Mouse (Mus musculus) c-Kit-positive CD71-positive TER-119-positive erythroid progenitor cells, embryonic 14.5 days (primary cell): ENCODE measurements around the gene Hoxa2.

Experiments
- DNase-seq: peaks from one replicate; pipeline ENCODE4 v3.0.0-alpha.2; 2013; ENCODE audit warnings: low spot score

Gene Hoxa2

DNA sequence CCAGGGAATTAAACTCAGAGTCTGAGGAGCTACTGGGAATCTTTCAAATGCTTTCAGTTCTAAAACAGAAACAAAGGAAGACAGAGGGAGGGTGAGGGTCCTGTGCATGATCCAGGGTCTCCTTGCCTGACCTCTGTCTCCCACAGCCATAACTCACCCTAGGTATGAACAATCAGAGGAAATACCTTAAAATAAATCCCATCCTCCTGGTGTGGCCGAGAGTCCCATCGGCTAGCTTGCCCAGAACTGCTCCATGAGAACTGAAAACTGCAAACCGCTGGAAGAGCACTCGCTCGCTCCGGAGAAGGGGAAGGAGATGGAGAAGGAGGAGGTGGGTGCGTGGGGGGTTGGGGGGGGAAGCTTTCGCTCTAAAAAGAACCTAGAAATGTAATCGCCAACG is 15.1 kb upstream of the Hoxa2 start:
- no peak for DNase-seq

DNA sequence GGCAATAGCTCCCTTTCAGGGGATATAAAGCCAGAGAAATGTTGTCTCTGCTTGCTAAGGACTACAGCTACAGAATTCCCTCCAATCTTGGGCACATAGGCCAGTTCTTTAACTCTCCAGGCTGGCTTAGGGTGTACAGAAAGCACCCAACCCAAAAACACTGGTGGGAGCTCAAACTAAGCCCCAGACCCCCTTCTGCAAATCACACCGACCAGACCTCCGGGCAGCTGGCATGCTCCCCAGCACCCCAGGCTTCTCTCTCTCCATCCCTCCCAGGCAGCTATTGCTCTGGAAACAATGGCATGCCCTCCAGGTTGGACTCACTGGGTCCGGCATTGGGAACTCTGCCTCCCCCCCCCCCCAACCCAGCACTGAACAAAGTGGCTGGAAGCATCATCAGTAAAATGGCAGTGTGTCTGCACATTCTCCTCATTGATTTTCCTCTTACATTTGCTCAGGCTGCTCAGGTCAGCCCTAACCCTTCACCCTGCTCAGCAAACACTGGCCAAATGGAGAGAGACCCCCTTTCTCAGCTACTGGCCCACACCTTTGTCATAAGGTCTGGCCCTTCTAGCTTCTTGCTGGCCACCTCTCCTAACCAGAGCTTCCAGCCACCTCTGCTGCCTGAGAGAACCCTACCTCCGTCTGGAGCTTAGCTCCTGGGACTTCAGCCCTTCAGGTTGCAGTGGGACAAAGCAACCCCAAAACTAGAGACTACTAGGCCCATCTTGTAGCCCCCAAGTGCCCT is 14.5 kb upstream of the Hoxa2 start:
- DNase-seq: no peak

DNA sequence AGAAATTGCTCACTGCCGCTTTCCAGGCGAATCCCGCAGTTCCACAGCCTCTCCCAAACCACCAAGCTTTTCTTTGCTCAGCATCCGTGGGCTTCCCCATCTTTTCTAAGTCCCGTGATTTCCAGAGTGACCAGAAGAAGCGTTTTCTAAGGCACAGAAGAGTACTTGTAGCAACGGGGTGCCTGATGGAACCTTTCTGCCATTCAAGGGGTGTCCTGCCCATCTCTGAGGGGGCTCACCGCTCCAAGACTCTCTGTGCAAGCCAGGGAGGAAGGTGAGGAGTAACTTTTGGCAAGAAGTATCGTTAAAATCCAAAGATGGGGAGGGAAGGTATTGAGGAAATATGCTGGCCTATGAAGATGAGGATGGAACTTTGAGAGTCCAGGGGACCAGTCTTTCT is 13.2 kb upstream of the Hoxa2 start:
- no peak for DNase-seq

DNA sequence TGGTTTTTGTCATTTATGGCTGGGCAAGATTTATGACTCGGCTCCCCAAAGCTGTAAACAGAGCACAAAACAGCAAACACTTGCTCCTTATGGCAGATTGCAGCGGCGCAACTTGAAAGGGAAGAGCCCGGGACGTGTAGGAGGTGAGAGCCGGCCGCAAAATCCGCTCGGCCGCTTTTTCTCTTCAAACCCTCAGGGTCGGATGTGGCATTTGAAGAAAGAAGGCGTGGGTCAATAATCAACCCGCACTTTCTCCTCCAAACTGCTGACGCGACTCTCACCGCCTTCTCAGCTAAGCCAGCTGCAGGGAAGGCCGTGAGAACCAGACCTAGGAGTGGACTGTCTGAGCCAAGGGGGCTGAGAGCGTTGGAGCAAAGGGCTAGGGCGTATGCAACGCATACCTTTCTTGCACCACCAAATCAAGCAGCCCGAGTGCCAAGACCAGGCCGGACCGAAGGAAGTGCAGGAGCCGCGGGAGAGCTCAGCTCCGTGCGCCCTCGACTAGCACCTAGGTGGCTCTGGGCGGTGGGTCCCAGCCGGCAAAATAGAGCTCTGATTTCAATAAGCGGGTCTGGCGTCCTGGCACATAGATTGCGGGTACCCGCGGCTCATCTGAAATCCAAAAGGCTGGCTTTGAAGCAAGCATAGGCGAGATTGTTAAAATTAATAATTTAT is 12.6 kb upstream of the Hoxa2 start, which contains the start of gene 5730596B20Rik:
Gene 5730596B20Rik (plus strand): TSS at position 438 of the 675 bp plus-strand sequence.
- DNase-seq: no peak

DNA sequence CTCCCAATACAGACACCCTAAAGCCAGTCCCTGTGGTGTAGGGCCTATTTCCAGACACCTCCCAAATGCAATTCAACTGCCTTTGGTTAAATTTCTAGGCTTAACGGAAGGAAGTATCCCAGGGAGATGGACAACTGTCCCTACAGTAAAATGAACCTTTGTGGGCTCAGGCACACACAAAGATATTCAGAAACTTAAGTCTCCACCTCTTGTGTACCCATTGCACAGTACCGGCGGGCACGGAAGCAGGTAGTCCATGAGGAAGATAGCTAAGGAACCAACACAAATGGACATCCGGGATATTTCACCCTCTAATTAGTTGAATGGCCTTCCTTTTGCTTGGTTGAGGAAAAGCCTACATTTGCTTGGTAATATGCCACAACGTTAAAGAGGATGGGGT is 11.8 kb upstream of the Hoxa2 start:
- DNase-seq: no peak

DNA sequence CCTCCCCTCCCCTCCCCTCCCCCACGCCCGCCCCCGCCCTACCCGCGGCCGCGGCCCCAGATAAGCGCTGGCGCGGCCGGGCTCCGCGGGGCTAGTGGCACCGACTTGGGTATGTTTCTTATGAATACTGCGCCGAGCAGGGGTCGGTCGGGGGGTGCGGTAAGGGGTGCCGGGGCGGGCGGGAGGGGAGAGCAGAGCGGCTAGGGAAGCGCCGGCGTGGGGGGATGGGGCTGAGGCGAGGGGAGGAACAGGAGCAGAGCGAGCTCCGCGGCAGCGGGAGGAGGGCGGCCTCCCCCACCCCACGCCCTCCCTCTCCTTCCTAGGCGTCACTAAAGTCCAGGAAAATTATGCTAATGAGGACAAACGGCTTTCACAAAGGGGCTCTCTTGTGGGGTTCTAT is 11.2 kb upstream of the Hoxa2 start:
- DNase-seq: no peak

DNA sequence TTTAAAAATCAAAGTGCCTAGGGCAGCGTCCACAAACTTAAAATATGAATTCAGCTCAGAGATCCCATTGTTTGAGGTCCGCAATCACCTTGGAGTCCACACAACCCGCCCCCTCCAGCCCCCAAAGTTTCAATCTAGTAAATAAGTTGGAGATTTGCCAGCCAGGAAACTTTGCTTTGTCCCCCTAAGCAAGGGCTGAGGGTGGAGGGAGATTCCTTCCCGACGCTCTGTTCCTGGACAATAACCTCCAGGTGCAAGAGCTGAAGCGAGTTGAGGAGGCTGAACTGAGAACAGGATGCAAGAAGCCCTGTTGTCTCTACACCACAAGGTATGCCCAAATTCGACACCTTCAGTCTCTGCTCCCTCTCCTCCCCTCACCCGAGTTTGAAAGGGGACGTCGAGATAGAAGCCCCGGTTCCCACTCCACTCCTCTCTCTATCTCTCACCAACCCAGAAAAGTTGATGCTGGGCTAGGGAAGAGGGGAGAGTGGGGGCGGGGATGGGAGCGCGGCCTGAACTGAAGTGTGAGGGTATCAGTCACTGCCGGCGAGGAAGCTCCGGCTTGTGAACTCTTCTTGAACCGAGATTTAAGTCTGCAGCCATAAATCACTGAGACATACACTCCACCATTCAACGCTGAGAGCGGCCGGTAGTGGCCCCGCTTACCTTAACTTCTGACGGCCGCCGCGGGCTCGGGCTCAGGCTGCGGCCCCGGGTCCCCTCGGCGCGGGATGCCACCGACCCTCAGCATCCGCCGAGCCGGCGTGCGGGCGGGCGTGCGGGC is 10.5 kb upstream of the Hoxa2 start:
- no peak for DNase-seq

DNA sequence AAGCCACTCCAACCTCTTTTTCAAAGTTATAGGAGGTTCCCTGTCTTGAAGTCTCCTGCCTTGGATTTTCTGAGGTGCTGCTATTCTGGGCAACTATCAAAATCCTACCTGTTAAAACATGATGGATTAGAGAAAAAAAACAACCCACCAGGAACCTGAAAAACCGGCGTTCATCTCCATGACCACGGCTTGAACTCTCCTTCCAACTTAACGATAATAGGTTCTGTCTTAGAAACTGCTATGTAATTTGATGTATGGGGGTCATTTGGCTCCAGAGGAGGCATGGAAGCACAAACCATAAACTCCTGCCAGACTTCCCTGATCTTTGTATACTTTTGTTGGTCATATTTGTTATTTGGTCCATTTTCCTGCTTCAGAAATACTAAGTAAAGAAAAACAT is 9.0 kb upstream of the Hoxa2 start:
- DNase-seq: no peak

DNA sequence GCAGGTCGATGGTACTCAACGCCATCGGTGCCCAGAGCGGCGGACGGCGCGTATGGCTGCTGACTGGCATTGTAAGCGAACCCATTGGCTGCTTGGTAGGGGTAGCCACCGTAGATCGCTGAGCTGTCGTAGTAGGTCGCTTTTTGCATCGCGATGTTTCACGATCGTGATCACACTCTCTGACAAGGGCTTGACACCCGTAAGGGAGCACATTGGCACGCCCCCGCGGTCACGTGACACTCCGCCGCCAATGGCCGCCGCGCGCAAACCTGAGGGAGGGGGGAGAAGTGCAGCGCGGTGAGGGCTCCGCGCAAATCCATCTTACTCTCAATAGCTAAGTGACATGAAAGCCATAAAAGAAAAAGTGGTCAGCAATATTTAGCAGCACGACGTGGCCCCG is 7.9 kb upstream of the Hoxa2 start:
- no peak for DNase-seq

DNA sequence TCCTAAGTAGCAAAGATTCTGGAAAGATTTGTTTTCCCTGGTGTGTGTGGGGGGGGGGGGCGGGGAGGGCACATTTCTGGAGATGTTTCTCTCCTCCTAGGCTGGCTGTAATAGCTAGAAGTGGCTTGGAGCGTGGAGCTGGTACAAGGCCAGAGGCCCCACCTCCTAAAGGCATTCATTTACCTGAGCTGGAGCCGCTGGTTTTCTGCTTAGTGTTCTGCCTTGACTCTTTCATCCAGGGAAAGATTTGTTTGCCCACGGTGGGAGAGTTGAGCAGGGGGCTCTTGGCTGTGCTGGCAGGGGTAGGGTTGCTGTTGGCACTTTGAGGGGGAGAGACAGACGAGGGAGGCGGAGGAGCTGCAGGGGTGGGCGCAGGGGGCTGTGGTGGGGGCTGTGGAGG is 7.3 kb upstream of the Hoxa2 start:
- DNase-seq: no peak

DNA sequence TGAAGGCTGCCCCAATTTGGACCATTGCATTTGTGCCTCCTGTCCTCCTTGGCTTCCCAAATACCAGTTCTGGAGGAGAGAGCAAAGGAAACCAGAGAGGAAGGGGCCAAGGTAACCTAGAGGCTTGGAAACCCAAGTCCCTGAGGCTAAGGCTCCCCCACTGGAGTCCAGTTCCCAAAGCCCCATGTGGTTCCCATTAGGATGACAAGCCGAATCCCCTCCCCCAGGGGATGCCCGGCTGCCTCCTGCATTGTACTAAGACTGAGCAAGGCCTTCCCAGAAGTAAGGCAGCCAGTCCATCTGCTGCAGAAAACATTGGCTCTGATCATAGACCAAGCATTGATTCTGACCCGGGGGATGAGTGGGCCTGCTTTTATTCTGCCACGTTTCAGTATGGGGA is 6.7 kb upstream of the Hoxa2 start:
- DNase-seq: no peak

DNA sequence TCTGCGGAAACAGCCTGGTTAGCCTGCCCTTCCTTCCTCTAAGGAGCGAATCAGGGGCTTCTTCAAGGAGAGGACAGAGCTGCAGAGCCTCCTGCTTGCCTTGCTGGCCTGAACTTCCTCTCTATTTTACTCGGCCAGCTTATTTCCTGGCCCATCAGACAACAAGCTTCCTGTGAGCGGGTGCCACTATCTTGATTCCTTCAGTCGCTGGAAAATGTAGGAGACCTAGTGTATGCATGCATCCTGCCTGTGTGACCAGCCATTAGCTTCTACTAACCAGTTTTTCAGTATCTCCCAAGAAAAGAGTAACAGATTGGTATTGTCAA is 6.2 kb upstream of the Hoxa2 start:
- DNase-seq: no peak

DNA sequence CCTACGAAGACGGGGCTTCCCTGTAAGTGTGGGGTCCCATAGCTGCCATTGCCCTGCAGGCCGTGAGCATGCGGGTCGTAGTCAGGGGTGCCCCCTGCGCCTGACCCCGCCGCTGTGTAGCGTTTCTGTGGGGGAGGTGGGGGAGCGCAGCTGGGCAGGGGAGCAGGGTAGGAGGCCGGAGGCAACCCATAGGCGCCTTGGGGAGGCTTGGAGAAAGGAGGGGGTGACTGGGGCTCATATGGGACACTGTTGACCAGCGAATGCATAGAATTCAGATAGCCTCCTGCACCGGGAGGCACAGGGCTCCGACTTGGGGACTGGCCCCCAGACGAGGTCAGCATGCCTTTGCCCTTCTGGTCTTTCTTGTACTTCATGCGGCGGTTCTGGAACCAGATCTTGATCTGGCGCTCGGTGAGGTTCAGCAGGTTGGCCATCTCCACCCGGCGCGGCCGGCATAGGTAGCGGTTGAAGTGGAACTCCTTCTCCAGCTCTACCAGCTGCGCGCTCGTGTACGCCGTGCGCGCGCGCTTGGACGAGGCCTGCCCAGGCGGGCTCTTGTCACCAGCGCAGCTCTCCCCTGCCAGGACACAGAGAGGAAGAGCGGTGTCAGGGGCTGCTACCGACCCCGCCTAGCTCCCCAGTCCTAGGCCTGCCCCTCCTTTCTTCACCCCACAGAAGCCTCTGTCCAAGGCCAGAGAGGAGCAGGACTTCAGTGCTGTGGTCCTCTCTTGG is 5.7 kb upstream of the Hoxa2 start:
- DNase-seq: no peak

DNA sequence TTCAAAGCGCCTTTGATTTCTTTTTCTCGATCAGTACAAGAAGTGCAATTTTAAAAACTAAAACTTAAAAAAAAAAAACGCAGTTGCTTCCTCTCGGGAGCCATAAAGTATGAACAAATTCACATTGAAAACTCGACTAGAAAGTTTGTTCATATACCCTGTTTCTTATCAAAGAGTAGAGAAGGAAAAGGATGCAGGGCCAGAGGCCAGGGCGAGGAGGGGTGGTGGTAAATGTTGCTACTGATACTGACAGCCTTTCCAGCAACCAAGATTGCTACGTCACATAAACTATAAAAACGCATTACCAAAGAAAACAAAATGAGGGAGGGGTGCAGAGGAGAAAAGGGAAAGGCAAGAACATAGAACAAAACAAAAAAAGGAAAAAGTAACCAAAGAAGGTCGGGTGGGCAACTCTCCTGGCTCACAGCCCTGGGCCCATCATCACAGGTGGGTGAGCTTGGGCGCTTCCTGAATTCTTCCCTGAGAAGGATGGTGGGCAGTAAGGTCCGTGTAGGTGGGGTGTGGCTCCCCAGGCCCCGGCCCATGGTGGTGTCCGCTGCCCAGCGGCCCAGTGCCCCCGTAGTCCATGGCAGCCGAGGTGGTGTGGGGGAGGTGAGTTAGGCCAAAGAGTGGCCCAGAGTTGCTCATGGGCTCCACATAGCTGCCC is 5.0 kb upstream of the Hoxa2 start:
- DNase-seq: no peak

DNA sequence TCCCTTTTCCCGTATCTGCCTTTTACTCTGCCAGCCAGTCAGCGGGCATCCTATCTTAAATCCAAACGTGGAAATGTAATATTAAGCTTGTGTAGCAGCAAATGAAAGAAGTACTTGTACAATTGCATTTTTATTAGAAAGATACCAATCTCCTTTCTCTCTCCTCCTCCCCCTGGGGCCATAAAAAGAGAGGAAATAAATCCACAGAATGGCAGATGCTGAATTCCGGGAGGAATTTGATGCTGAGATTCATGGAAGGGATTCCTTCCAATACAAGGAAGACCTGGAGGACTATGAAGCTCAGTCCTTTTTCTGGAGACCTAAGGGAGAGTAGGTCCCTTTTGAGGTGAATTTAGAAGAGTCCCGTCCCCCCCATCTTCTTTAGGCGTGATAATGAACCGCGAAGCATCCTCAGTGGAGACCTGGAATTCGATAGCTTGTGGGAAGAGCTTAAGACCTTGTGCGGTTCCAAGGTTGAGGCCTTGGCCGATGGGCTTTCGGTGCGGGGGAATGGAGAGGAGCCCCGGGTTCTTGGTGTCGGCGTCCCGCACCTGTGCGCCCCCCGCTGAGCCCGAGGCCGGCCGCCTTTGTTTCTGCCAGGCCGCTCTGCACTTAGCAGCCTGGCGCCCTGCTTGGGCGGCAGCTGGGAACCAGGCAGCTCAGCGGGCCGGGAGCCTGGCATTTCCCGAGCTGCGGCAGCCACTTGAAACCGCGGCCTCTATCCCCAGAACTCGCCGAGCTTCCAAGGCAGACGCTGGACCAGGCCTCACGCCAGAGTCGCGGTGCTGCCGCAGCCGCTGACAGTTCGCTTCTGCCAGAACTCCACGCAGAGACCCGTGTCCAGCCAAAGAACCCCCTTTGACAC is 3.8 kb upstream of the Hoxa2 start:
- no peak for DNase-seq

DNA sequence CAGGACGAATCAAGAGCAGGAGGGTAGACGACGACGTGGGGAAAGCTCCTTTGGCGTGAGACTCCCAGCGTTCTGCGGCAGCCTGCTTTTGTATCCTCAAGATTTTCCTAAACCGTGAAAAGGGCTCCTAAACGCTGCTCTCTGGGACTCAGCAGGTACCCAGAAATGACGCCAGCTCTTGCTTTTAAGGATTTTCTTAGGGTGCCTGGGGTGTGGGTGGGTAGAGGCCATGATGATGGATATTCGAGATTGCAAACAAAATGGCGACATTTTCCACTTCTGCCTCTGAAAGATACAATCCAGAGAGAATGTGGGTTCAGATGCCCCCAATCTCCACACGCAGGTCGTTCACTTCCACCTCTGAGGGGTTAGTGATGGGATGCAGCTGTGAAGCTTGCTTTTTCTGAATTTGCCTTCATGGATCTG is 3.1 kb upstream of the Hoxa2 start:
- DNase-seq: no peak

DNA sequence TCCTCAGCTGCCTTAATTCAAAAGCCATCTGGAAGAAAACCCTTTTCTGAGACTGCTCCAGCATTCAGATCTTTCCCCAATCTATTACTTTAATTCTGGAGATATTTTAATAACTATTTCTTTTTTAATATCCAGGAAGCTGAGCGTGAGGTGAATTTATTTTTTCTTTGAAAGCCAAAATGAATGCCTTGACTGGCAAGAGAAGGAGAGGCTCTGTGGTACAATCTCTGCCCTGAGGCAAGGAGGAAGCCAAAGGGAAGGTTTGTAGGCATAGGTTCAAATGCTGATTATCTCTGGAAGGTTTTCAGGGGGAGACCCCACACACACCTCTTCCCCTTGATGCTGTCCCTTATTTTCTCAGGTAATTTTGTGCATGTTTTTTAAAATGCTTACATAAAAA is 2.5 kb upstream of the Hoxa2 start:
- DNase-seq: no peak

DNA sequence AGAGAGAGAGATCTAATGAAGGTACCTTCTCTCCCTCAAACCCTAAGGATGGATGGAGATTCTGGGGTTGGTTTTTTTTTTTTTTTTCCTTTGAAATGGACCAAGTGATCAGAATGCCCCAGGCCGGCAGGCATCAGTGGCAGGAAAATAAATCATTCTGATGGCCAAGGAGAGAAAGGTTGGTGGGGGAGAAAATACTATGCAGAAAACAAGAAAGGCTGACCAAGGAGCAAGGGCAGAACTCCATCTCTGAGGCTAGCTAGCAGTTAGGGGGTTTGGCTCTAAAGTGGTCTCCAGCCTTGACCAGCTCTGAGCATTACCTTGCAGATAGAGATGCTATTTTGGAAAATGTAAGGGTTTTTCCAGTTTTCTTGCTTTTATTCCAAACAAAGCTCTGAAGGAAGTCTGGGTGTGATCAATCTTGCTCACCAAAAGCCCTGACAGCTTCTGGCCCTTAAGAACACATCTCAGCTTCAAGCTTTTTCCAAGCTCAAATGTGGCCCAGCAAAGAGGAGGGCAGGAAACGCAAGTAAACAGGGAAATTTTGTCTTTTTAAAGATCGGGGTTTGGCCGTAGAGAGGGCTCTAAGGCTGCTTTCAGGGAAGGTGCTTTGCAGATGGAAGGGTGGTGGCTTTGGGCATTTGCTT is 1.9 kb upstream of the Hoxa2 start:
- no peak for DNase-seq

DNA sequence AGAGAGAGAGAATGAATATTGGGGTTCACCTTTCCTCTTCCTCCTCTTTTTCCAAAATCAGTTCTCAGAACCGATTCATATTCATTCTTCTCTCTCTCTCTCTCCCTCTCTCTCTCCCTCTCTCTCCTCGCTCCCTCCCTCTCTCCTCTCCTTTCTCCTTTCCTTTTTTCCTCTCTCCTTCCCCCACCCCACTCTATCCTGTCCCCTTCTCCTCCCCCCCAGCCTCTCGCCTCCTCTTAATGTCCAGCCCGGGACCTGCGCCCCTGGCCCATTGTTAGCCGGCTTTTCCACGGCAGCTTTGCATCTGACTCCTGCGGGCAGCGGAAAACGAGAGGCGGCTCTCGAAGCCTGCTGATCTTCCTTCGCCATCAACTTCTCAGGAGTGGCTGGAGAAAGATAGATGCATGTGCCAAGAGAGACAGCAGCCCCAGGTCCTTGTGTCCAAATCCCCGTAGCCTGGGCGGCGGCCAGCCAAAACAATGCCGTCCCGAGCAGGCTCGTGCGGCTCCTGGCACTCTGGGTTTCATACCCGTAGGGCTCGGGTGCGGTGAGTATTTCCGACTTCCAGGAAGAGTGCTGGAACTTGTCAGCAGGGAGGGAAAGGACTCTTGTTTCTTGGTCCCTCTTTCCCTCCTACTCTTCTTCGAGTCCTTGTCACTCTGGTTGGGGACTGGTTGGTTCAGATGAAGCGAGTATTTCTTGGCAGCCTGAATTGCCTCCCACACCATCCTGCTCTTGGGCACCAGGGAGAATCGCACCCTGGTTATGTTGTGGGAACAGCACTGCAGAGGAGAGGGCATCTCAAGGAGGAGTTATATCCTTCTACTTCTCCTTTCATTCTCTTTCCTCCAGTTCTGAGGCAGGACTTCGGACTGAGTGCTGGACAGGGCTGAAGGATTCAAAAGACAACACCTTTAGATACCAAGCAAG is 1.1 kb upstream of the Hoxa2 start:
- DNase-seq: no peak
